Mouse (Mus musculus) frontal cortex, adult (tissue): ENCODE measurements around the gene Nr5a2.
A peak's percentile ranks its signal among the peaks of the same experiment; 100 is the strongest.
"Not testable (repeated sequence)": the region's sequence is repeated elsewhere in the genome, so short reads cannot be mapped to it uniquely, and the experiment has no call there.

Experiments
- ATAC-seq: cut with Nextera tagmentation; 2 replicates; pipeline ENCODE4 v1.9.2; 2017; ENCODE audit warnings: mild to moderate bottlenecking, moderate library complexity, mixed read lengths; ENCODE audit not compliant: low TSS enrichment

Nr5a2 gene

GRCm38 (mm10) chr1:136839202-136839601 lies 121.0 kb downstream of the Nr5a2 start:
- no peak for ATAC-seq

- ATAC-seq: no peak
These were observed 127.7 kb downstream of the Nr5a2 start for GRCm38 (mm10) chr1:136832305-136833152.

GRCm38 (mm10) chr1:136830992-136831391 lies 129.3 kb downstream of the Nr5a2 start:
- no peak for ATAC-seq

- ATAC-seq: no peak
These were observed 130.3 kb downstream of the Nr5a2 start for GRCm38 (mm10) chr1:136829931-136830330.

GRCm38 (mm10) chr1:136823897-136824296 lies 136.4 kb downstream of the Nr5a2 start:
- ATAC-seq: no peak

- peak; percentile 31; the same call in 1 of the 2 replicates for ATAC-seq
These were observed 159.6 kb downstream of the Nr5a2 start for GRCm38 (mm10) chr1:136800625-136801024.

GRCm38 (mm10) chr1:136796361-136797090 lies 163.7 kb downstream of the Nr5a2 start:
- ATAC-seq: no peak

- not testable (repeated sequence) for ATAC-seq
These were observed 167.0 kb downstream of the Nr5a2 start for GRCm38 (mm10) chr1:136792957-136793883.
